ENCODE assay signal across 10 mouse cellular contexts in the genomic region with DNA sequence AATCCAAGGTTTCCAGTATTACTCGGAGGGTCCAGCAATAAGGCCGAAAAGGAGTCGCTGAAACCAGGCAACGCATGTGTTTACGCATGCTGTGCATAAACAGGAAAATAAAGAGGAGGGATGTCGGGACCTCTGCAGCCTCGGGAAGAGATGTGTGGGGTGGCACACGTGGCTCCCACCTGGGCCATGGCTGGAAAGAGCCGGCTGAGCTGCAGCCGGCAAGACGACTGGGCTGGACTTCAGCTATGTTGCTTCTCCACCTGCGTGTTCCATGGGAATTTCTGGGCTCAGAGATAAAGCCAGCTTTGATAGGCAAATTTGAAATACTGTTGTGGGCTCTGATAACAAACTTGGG. TPM values are rescaled to one million over a fixed set of nuclear protein-coding genes. Genes with fewer than 3 reads are reported as not detected.
DNase-seq lines count a peak whose midpoint lies in the region; ATAC-seq and TF ChIP-seq lines count a peak whose summit lies in the region.
"Had no signal": no experiment of that assay in that cellular context is flagged by ENCODE, and none has a peak within 500 bp of the region (broad histone marks: within the 10 kb centered on the region; RNA-seq: fewer than 3 reads in every experiment).

No protein-coding gene starts in this region.

- no peak overlapping the region for H3K27ac ChIP-seq in forebrain, embryonic 14.5 days (ENCODE audit: low read depth, low read length)
- H3K27ac ChIP-seq in forebrain, embryonic 11.5 days (ENCODE audit: low read depth, low read length): no peak overlapping the region
- no peak overlapping the region for H3K27ac ChIP-seq in lung, embryonic 14.5 days (ENCODE audit: low read depth)
- H3K27ac ChIP-seq in limb, embryonic 12.5 days: peak overlapping the region; percentile 94
- H3K27ac ChIP-seq in stomach, embryonic 15.5 days: 0 out of 2 replicates have a peak overlapping the region, but pooled peaks have one; percentile 70
- H3K27ac ChIP-seq: liver, embryonic 13.5 days had no signal

- peaks cover 25% of the 10 kb centered on the region for H3K27me3 ChIP-seq in forebrain, embryonic 14.5 days (replicated peaks; ENCODE audit: control insufficient read depth, insufficient read depth, low read length)
- peaks cover 34% of the 10 kb centered on the region for H3K27me3 ChIP-seq in forebrain, embryonic 11.5 days (ENCODE audit: control insufficient read depth, insufficient read depth, low read length)
- H3K27me3 ChIP-seq in lung, embryonic 14.5 days (ENCODE audit: insufficient read depth, low read length): peaks cover 41% of the 10 kb centered on the region
- peaks cover 55% of the 10 kb centered on the region for H3K27me3 ChIP-seq in limb, embryonic 12.5 days
- H3K27me3 ChIP-seq in stomach, embryonic 15.5 days (replicated peaks): peaks cover 26% of the 10 kb centered on the region

- H3K9ac ChIP-seq in forebrain, embryonic 14.5 days (ENCODE audit: low read length): 0 out of 2 replicates have a peak overlapping the region, but pooled peaks have one; percentile 64
- no peak overlapping the region for H3K9ac ChIP-seq in forebrain, embryonic 11.5 days (ENCODE audit: low read length)
- no peak overlapping the region for H3K9ac ChIP-seq in lung, embryonic 14.5 days
- peak overlapping the region; percentile 37; the same call in 1 of the 2 replicates for H3K9ac ChIP-seq in limb, embryonic 12.5 days (replicated peaks)
- no peak overlapping the region for H3K9ac ChIP-seq in stomach, embryonic 15.5 days
- H3K9ac ChIP-seq: liver, embryonic 13.5 days had no signal

- peaks cover 7% of the 10 kb centered on the region; the same call in 1 of the 2 replicates for H3K4me1 ChIP-seq in forebrain, embryonic 14.5 days (ENCODE audit: control insufficient read depth, insufficient read depth, low read length)
- 0 out of 2 replicates have a peak, but pooled peaks cover 3% of the 10 kb centered on the region for H3K4me1 ChIP-seq in forebrain, embryonic 11.5 days (replicated peaks; ENCODE audit: control insufficient read depth, insufficient read depth, low read length)
- H3K4me1 ChIP-seq in lung, embryonic 14.5 days (ENCODE audit: insufficient read depth): peaks cover 17% of the 10 kb centered on the region
- H3K4me1 ChIP-seq in limb, embryonic 12.5 days (replicated peaks): peaks cover 57% of the 10 kb centered on the region
- H3K4me1 ChIP-seq in stomach, embryonic 15.5 days: peaks cover 25% of the 10 kb centered on the region

- no peaks in the 10 kb centered on the region for H3K9me3 ChIP-seq in forebrain, embryonic 14.5 days (replicated peaks; ENCODE audit: control insufficient read depth, low read length)
- no peaks in the 10 kb centered on the region for H3K9me3 ChIP-seq in forebrain, embryonic 11.5 days (ENCODE audit: control insufficient read depth, low read length)
- no peaks in the 10 kb centered on the region for H3K9me3 ChIP-seq in lung, embryonic 14.5 days (ENCODE audit: low read depth, low read length)
- no peaks in the 10 kb centered on the region for H3K9me3 ChIP-seq in limb, embryonic 12.5 days
- no peaks in the 10 kb centered on the region for H3K9me3 ChIP-seq in stomach, embryonic 15.5 days
- H3K9me3 ChIP-seq: liver, embryonic 13.5 days had no signal

- H3K4me3 ChIP-seq in forebrain, embryonic 14.5 days (ENCODE audit: low read depth, low read length): no peak overlapping the region; the same call in 1 of the 2 replicates
- H3K4me3 ChIP-seq in forebrain, embryonic 11.5 days (ENCODE audit: low read depth, low read length): no peak overlapping the region
- H3K4me3 ChIP-seq in lung, embryonic 14.5 days (ENCODE audit: low read depth, low read length): peak overlapping the region; percentile 44; the same call in 1 of the 2 replicates
- no peak overlapping the region for H3K4me3 ChIP-seq in limb, embryonic 12.5 days (replicated peaks)
- H3K4me3 ChIP-seq in stomach, embryonic 15.5 days (replicated peaks): 0 out of 2 replicates have a peak overlapping the region, but pooled peaks have one; percentile 43

- no peak for DNase-seq in forebrain, embryonic 14.5 days (ENCODE audit: low spot score)
- no peak for DNase-seq in forebrain, embryonic 11.5 days (ENCODE audit: low spot score)
- no peak for DNase-seq in lung, embryonic 14.5 days
- DNase-seq in lung, postnatal 36 days: no peak
- DNase-seq in adrenal gland, postnatal 4 days (ENCODE audit: low spot score in 2 of 2): no peak
- DNase-seq in cerebellum, postnatal 25 days: no peak
- DNase-seq: liver, embryonic 13.5 days; retina, postnatal 1 day had no signal

- no peaks in the 10 kb centered on the region for H3K36me3 ChIP-seq in forebrain, embryonic 14.5 days (ENCODE audit: control insufficient read depth, insufficient read depth, low read length)
- no peaks in the 10 kb centered on the region for H3K36me3 ChIP-seq in forebrain, embryonic 11.5 days (ENCODE audit: control insufficient read depth, insufficient read depth, low read length)
- no peaks in the 10 kb centered on the region for H3K36me3 ChIP-seq in lung, embryonic 14.5 days (ENCODE audit: insufficient read depth)
- H3K36me3 ChIP-seq in limb, embryonic 12.5 days: no peaks in the 10 kb centered on the region
- H3K36me3 ChIP-seq in stomach, embryonic 15.5 days: no peaks in the 10 kb centered on the region
- H3K36me3 ChIP-seq: liver, embryonic 13.5 days had no signal

- TF ChIP-seq CTCF in lung, embryonic 14.5 days (IDR thresholded peaks at IDR 0.05; ENCODE audit: low read depth): no peak

- ATAC-seq in forebrain, embryonic 14.5 days: no peak
- no peak for ATAC-seq in forebrain, embryonic 11.5 days (replicated peaks; ENCODE audit: low FRiP score)
- no peak for ATAC-seq in lung, embryonic 14.5 days (ENCODE audit: insufficient read depth)
- no peak for ATAC-seq in limb, embryonic 12.5 days (ENCODE audit: insufficient number of reproducible peaks, insufficient read depth, low FRiP score, low TSS enrichment, low read depth)
- ATAC-seq in stomach, embryonic 15.5 days (ENCODE audit: insufficient read depth, low FRiP score, low read depth): no peak

- 29% methylated on average over 12 of the region's 12 CpGs for WGBS in forebrain, embryonic 14.5 days
- WGBS in forebrain, embryonic 11.5 days: 27% methylated on average over 12 of the region's 12 CpGs
- 12% methylated on average over 12 of the region's 12 CpGs for WGBS in lung, embryonic 14.5 days
- WGBS in limb, embryonic 12.5 days: 17% methylated on average over 12 of the region's 12 CpGs
- WGBS in stomach, embryonic 15.5 days: 18% methylated on average over 12 of the region's 12 CpGs

- peak overlapping the region; percentile 87 for H3K4me2 ChIP-seq in forebrain, embryonic 14.5 days (ENCODE audit: low read length)
- no peak overlapping the region for H3K4me2 ChIP-seq in forebrain, embryonic 11.5 days (ENCODE audit: low read depth, low read length, severe bottlenecking)
- peak overlapping the region; percentile 85 for H3K4me2 ChIP-seq in lung, embryonic 14.5 days
- H3K4me2 ChIP-seq in limb, embryonic 12.5 days: peak overlapping the region; percentile 80
- H3K4me2 ChIP-seq in stomach, embryonic 15.5 days: peak overlapping the region; percentile 78

RNA-seq across cellular contexts. Expression of a gene that starts 0.9 kb away (rescaled TPM):
- 1.2 and 1.4 TPM in 2 replicates for polyA plus RNA-seq in forebrain, embryonic 14.5 days (2014; fragmentation: Nextera tagmentation; extraction: Ambion mirVana)
- 0.55 and 0.89 TPM in 2 replicates for polyA plus RNA-seq in forebrain, embryonic 11.5 days (2014; fragmentation: Nextera tagmentation; extraction: Ambion mirVana)
- 2.1 and 2.3 TPM in 2 replicates for polyA plus RNA-seq in lung, embryonic 14.5 days (2014; fragmentation: Nextera tagmentation; extraction: Ambion mirVana)
- 5.3 and 5.5 TPM in 2 replicates for polyA plus RNA-seq in limb, embryonic 12.5 days (2016; fragmentation: Nextera tagmentation; extraction: Ambion mirVana)
- polyA plus RNA-seq in stomach, embryonic 15.5 days (2015; fragmentation: Nextera tagmentation; extraction: Ambion mirVana): 3.6 and 3.9 TPM in 2 replicates
- total RNA-seq in adrenal gland, postnatal 4 days (2021): 1 to 10 TPM; 4.4 to 5.0 TPM

Comparison
In these comparisons a context has a peak if more than half of its experiments do, and no peak if none do; other contexts are left out.
1. H3K9ac ChIP-seq: peak in forebrain, embryonic 14.5 days (single experiment) and limb, embryonic 12.5 days (single experiment); none in forebrain, embryonic 11.5 days (single experiment), lung, embryonic 14.5 days (single experiment) and stomach, embryonic 15.5 days (single experiment).
2. H3K27ac ChIP-seq: peak in limb, embryonic 12.5 days (single experiment) and stomach, embryonic 15.5 days (single experiment); none in forebrain, embryonic 14.5 days (single experiment), forebrain, embryonic 11.5 days (single experiment) and lung, embryonic 14.5 days (single experiment).
3. H3K4me3 ChIP-seq: peak in lung, embryonic 14.5 days (single experiment) and stomach, embryonic 15.5 days (single experiment); none in forebrain, embryonic 14.5 days (single experiment), forebrain, embryonic 11.5 days (single experiment) and limb, embryonic 12.5 days (single experiment).